In genomic region chr3:89276061-89276460, GRCm38 (mm10) we compare ENCODE assay signal across 15 mouse cellular contexts. TPM values are rescaled to one million over a fixed set of nuclear protein-coding genes. Genes with fewer than 3 reads are reported as not detected.
DNase-seq lines count a peak whose midpoint lies in the region; ATAC-seq and TF ChIP-seq lines count a peak whose summit lies in the region.
"Had no signal": no experiment of that assay in that cellular context is flagged by ENCODE, and none has a peak within 500 bp of the region (broad histone marks: within the 10 kb centered on the region; RNA-seq: fewer than 3 reads in every experiment).

No protein-coding gene starts in this region.

- H3K9me3 ChIP-seq in heart, embryonic 10.5 days: no peaks in the 10 kb centered on the region
- no peaks in the 10 kb centered on the region for H3K9me3 ChIP-seq in stomach, postnatal 0 days (ENCODE audit: control insufficient read depth, low read length)
- H3K9me3 ChIP-seq: forebrain, embryonic 13.5 days; hindbrain, embryonic 15.5 days; liver, embryonic 15.5 days; neural tube, embryonic 13.5 days had no signal

- intact Hi-C loops in heart, postnatal 25 days (cut with DNase I): no loop called here

- no peak for DNase-seq in heart, embryonic 10.5 days (ENCODE audit: low spot score)
- no peak for DNase-seq in heart, postnatal 25 days (ENCODE audit: low spot score)
- DNase-seq in kidney, adult 9 months: peak; percentile 55
- DNase-seq in kidney, postnatal 10 days: no peak
- peak; percentile 37 for DNase-seq in ovary, postnatal 36 days (ENCODE audit: low spot score)
- no peak for DNase-seq in ovary, postnatal 14 days (ENCODE audit: low spot score)
- DNase-seq in stomach, postnatal 0 days (ENCODE audit: low spot score): no peak
- DNase-seq: B cell, adult 2 months; cerebellum, postnatal 25 days had no signal

- no peak for ATAC-seq in stomach, postnatal 0 days (ENCODE audit: low FRiP score, low TSS enrichment)
- ATAC-seq in monocyte, adult 5-6 weeks (replicated peaks; ENCODE audit: insufficient number of reproducible peaks, low FRiP score, low TSS enrichment, poor library complexity, severe bottlenecking): no peak
- ATAC-seq: forebrain, embryonic 13.5 days; Patski had no signal

- peak overlapping the region; percentile 91 for H3K4me2 ChIP-seq in stomach, postnatal 0 days (replicated peaks; ENCODE audit: low read depth)
- H3K4me2 ChIP-seq: forebrain, embryonic 13.5 days; liver, embryonic 15.5 days had no signal

- TF ChIP-seq CTCF in stomach, postnatal 0 days (IDR thresholded peaks at IDR 0.05; ENCODE audit: low read depth): no peak

- H3K36me3 ChIP-seq in heart, embryonic 10.5 days: peaks cover 42% of the 10 kb centered on the region
- H3K36me3 ChIP-seq in stomach, postnatal 0 days (ENCODE audit: control insufficient read depth, insufficient read depth, low read length): peaks cover 9% of the 10 kb centered on the region
- H3K36me3 ChIP-seq: hindbrain, embryonic 15.5 days; liver, embryonic 15.5 days; neural tube, embryonic 13.5 days had no signal

- peaks cover 59% of the 10 kb centered on the region for H3K4me1 ChIP-seq in heart, embryonic 10.5 days
- peaks cover 9% of the 10 kb centered on the region; the same call in 1 of the 2 replicates for H3K4me1 ChIP-seq in stomach, postnatal 0 days (replicated peaks; ENCODE audit: control insufficient read depth, insufficient read depth)

- peak overlapping the region; percentile 77; the same call in 1 of the 2 replicates for H3K4me3 ChIP-seq in heart, embryonic 10.5 days
- no peak overlapping the region for H3K4me3 ChIP-seq in stomach, postnatal 0 days (ENCODE audit: low read depth, low read length)
- H3K4me3 ChIP-seq: forebrain, embryonic 13.5 days; hindbrain, embryonic 15.5 days; liver, embryonic 15.5 days; neural tube, embryonic 13.5 days had no signal

- H3K9ac ChIP-seq in stomach, postnatal 0 days (ENCODE audit: low read length): no peak overlapping the region
- H3K9ac ChIP-seq: hindbrain, embryonic 15.5 days; liver, embryonic 15.5 days; neural tube, embryonic 13.5 days had no signal

- 84% methylated on average over 13 of the region's 13 CpGs for WGBS in heart, embryonic 10.5 days
- 91% methylated on average over 13 of the region's 13 CpGs for WGBS in stomach, postnatal 0 days

- 0 out of 2 replicates have a peak, but pooled peaks cover 8% of the 10 kb centered on the region for H3K27me3 ChIP-seq in heart, embryonic 10.5 days (ENCODE audit: insufficient read depth, poor library complexity, severe bottlenecking)
- H3K27me3 ChIP-seq in stomach, postnatal 0 days (ENCODE audit: control insufficient read depth, insufficient read depth, low read length): no peaks in the 10 kb centered on the region
- H3K27me3 ChIP-seq: Patski had no signal

- no peak for TF ChIP-seq EP300 in stomach, postnatal 0 days (optimal IDR thresholded peaks at IDR 0.05)

- H3K27ac ChIP-seq in heart, embryonic 10.5 days: no peak overlapping the region
- H3K27ac ChIP-seq in stomach, postnatal 0 days (replicated peaks): no peak overlapping the region
- H3K27ac ChIP-seq: forebrain, embryonic 13.5 days; hindbrain, embryonic 15.5 days; liver, embryonic 15.5 days; neural tube, embryonic 13.5 days had no signal

RNA-seq across cellular contexts. Expression of gene Efna1, which starts 4.9 kb away (rescaled TPM):
- polyA plus RNA-seq in heart, embryonic 10.5 days (2016; fragmentation: Nextera tagmentation; extraction: Ambion mirVana): 32.0 and 37.7 TPM in 2 replicates
- total RNA-seq in heart, postnatal 25 days (2021): 10 to 100 TPM; 29.4 to 33.5 TPM
- polyA plus RNA-seq in stomach, postnatal 0 days (2015; fragmentation: Nextera tagmentation; extraction: Ambion mirVana): 34.8 and 36.6 TPM in 2 replicates
- total RNA-seq in monocyte, adult 5-6 weeks (2017): 0.38 to 0.39 TPM in 2 of 3 replicates, not detected in the other

RNA-seq across cellular contexts. Expression of gene Slc50a1, which starts 5.7 kb away (rescaled TPM):
- 39.9 and 42.4 TPM in 2 replicates for polyA plus RNA-seq in heart, embryonic 10.5 days (2016; fragmentation: Nextera tagmentation; extraction: Ambion mirVana)
- 10 to 100 TPM; 21.0 TPM for total RNA-seq in heart, postnatal 25 days (2021)
- 107 and 113 TPM in 2 replicates for polyA plus RNA-seq in stomach, postnatal 0 days (2015; fragmentation: Nextera tagmentation; extraction: Ambion mirVana)
- total RNA-seq in monocyte, adult 5-6 weeks (2017): 58.3 to 94.6 TPM (median 67.9 TPM) in 3 replicates

RNA-seq across cellular contexts. Expression of gene Dpm3, which starts 16.9 kb away (rescaled TPM):
- 76.7 and 86.0 TPM in 2 replicates for polyA plus RNA-seq in heart, embryonic 10.5 days (2016; fragmentation: Nextera tagmentation; extraction: Ambion mirVana)
- total RNA-seq in heart, postnatal 25 days (2021): 10 to 100 TPM; 51.7 to 53.9 TPM
- 140 and 152 TPM in 2 replicates for polyA plus RNA-seq in stomach, postnatal 0 days (2015; fragmentation: Nextera tagmentation; extraction: Ambion mirVana)
- 67.3 to 102 TPM (median 83.1 TPM) in 3 replicates for total RNA-seq in monocyte, adult 5-6 weeks (2017)

RNA-seq across cellular contexts. Expression of gene Trim46, which starts 30.0 kb away (rescaled TPM):
- polyA plus RNA-seq in heart, embryonic 10.5 days (2016; fragmentation: Nextera tagmentation; extraction: Ambion mirVana): 0.79 and 1.9 TPM in 2 replicates
- total RNA-seq in heart, postnatal 25 days (2021): under 1 TPM; 0.47 to 0.59 TPM
- 2.7 and 3.3 TPM in 2 replicates for polyA plus RNA-seq in stomach, postnatal 0 days (2015; fragmentation: Nextera tagmentation; extraction: Ambion mirVana)
- 0.53 to 2.3 TPM in 2 of 3 replicates, not detected in the other for total RNA-seq in monocyte, adult 5-6 weeks (2017)

RNA-seq across cellular contexts. Expression of gene Krtcap2, which starts 30.3 kb away (rescaled TPM):
- 244 and 260 TPM in 2 replicates for polyA plus RNA-seq in heart, embryonic 10.5 days (2016; fragmentation: Nextera tagmentation; extraction: Ambion mirVana)
- 10 to 100 TPM; 73.5 to 87.6 TPM for total RNA-seq in heart, postnatal 25 days (2021)
- polyA plus RNA-seq in stomach, postnatal 0 days (2015; fragmentation: Nextera tagmentation; extraction: Ambion mirVana): 266 and 314 TPM in 2 replicates
- 53.3 to 77.9 TPM (median 61.9 TPM) in 3 replicates for total RNA-seq in monocyte, adult 5-6 weeks (2017)

Comparison
In these comparisons a context has a peak if more than half of its experiments do, and no peak if none do; other contexts are left out.
1. DNase-seq: peak in kidney, adult 9 months (single experiment) and ovary, postnatal 36 days (single experiment); none in heart, embryonic 10.5 days (single experiment), heart, postnatal 25 days (single experiment), kidney, postnatal 10 days (single experiment), ovary, postnatal 14 days (single experiment) and stomach, postnatal 0 days (single experiment).
2. RNA of gene Efna1, which starts 4.9 kb away (total RNA-seq): 29.4 to 33.5 TPM in heart, postnatal 25 days; 0.38 to 0.39 TPM in monocyte, adult 5-6 weeks; every median in the first group is over 10 times any median in the second.